In genomic region chr9:21366541-21367220, GRCm38 (mm10) we compare ENCODE assay signal across 1 mouse cellular context.
TF ChIP-seq lines count a peak whose summit lies in the region.

No protein-coding gene starts in this region.

TF ChIP-seq in CH12.LX, 34 proteins besides CTCF, POLR2A, EP300 and RAD21:
- TF ChIP-seq JUN (IDR thresholded peaks at IDR 0.05; ENCODE audit: insufficient read depth, low read depth, low read length) (no peak), SMC3 (IDR thresholded peaks at IDR 0.05; ENCODE audit: low read depth, low read length) (peak; percentile 55)
TF ChIP-seq in CH12.LX: peak in this region for 1.
